Mouse (Mus musculus) kidney, postnatal 0 days (tissue): ENCODE data around the gene Prpf3. TPM values are rescaled to one million over a fixed set of nuclear protein-coding genes. Genes with fewer than 3 reads are reported as not detected.

Source experiments
- ATAC-seq: fragments of 200-750 bp; cut with Nextera tagmentation; replicated peaks from 2 replicates; pipeline ENCODE4 v1.8.0; 2017; ENCODE audit warnings: low read depth, moderate number of reproducible peaks, moderate TSS enrichment, moderate library complexity; ENCODE audit not compliant: low FRiP score
- DNase-seq: peaks from one replicate; pipeline ENCODE4 v3.0.0-alpha.2; 2016; ENCODE audit warnings: low spot score
- H3K27ac ChIP-seq: fragments of 300-500 bp; sonication (generic); 2 replicates; pipeline ENCODE4 v1.5.1; 2014; ENCODE audit warnings: mild to moderate bottlenecking
- H3K27me3 ChIP-seq: fragments of 300-500 bp; sonication (generic); 2 replicates; pipeline ENCODE4 v1.6.1; 2014; ENCODE audit warnings: low read length, mixed read lengths; ENCODE audit not compliant: insufficient read depth
- H3K36me3 ChIP-seq: fragments of 300-500 bp; sonication (generic); 2 replicates; pipeline ENCODE4 v1.6.1; 2014; ENCODE audit warnings: low read length, mixed read lengths; ENCODE audit not compliant: insufficient read depth
- H3K4me1 ChIP-seq: fragments of 300-500 bp; sonication (generic); replicated peaks from 2 replicates; pipeline ENCODE4 v1.6.1; 2014; ENCODE audit warnings: antibody characterized with exemption, low read length, mixed read lengths; ENCODE audit not compliant: insufficient read depth
- H3K4me2 ChIP-seq: fragments of 300-500 bp; sonication (generic); 2 replicates; pipeline ENCODE4 v1.6.1; 2014; ENCODE audit warnings: mild to moderate bottlenecking, low read length, moderate library complexity, mixed read lengths
- H3K4me3 ChIP-seq: fragments of 300-500 bp; sonication (generic); replicated peaks from 2 replicates; pipeline ENCODE4 v1.5.1; 2014; ENCODE audit warnings: low read depth, low read length
- H3K9ac ChIP-seq: fragments of 300-500 bp; sonication (generic); 2 replicates; pipeline ENCODE4 v1.6.1; 2014; ENCODE audit warnings: low read depth, low read length
- H3K9me3 ChIP-seq: fragments of 300-500 bp; sonication (generic); replicated peaks from 2 replicates; pipeline ENCODE4 v1.6.1; 2016; ENCODE audit warnings: low read length, inconsistent platforms, mixed read lengths
- CTCF ChIP-seq: IDR thresholded peaks from 2 replicates; pipeline ENCODE4 v1.5.1; 2016; ENCODE audit warnings: antibody characterized with exemption, low read depth, mild to moderate bottlenecking, moderate library complexity
- WGBS: fragments of 180-500 bp; shearing (Covaris S2); extraction: QIAGEN DNeasy Blood & Tissue Kit; methylation state at CpG from one replicate; pipeline ENCODE4 v1.1.7; 2014; 5-methylcytosine and 5-hydroxymethylcytosine counted together
- polyA plus RNA-seq: library from polyadenylated mRNA; unstranded; fragments of >200 nt; fragmentation: Nextera tagmentation; extraction: Ambion mirVana; gene quantifications from 2 replicates; pipeline ENCODE4 v1.2.1, GENCODE M21; 2015

The Prpf3 gene
- polyA plus RNA-seq, 1 experiment from 2014 or later = 31.2 TPM

GRCm38 (mm10) chr3:95882816-95883425 is 27.2 kb upstream of the Prpf3 start:
- no peaks in the 10 kb centered on the region for H3K27me3 ChIP-seq
- DNase-seq (peak; percentile 93), ATAC-seq (no peak)
- H3K4me1 ChIP-seq = peaks cover 6% of the 10 kb centered on the region; the same call in 1 of the 2 replicates
- peak overlapping the region; percentile 26 for H3K4me3 ChIP-seq
- H3K9ac ChIP-seq = peak overlapping the region; percentile 5; the same call in 1 of the 2 replicates
- peak overlapping the region; percentile 97 for H3K4me2 ChIP-seq
- H3K36me3 ChIP-seq = 0 out of 2 replicates have a peak, but pooled peaks cover 3% of the 10 kb centered on the region
- WGBS = 3% methylated on average over 24 of the region's 24 CpGs
- H3K9me3 ChIP-seq = no peaks in the 10 kb centered on the region
- peak; percentile 71 for TF ChIP-seq CTCF
- H3K27ac ChIP-seq = 0 out of 2 replicates have a peak overlapping the region, but pooled peaks have one; percentile 0

GRCm38 (mm10) chr3:95881979-95882815 is 26.5 kb upstream of the Prpf3 start, which contains the start of gene Ciart:
Ciart (minus strand) TSS chr3:95882251.
- Histone ChIP-seq H3K9me3 (no peaks in the 10 kb centered on the region), H3K4me3 (peak within 1 kb of the TSS; percentile 43), H3K9ac (peak within 1 kb of the TSS; percentile 53; the same call in 1 of the 2 replicates), H3K27ac (peak within 1 kb of the TSS; percentile 31; the same call in 1 of the 2 replicates), H3K4me2 (peak within 1 kb of the TSS; percentile 97), H3K27me3 (no peaks in the 10 kb centered on the region), H3K4me1 (peaks cover 6% of the 10 kb centered on the region; the same call in 1 of the 2 replicates), H3K36me3 (0 out of 2 replicates have a peak, but pooled peaks cover 1% of the 10 kb centered on the region)
- WGBS = under 1% methylated on average over 57 of the region's 66 CpGs
- no peak for TF ChIP-seq CTCF
- DNase-seq = peak; percentile 99
- peak; percentile 98 for ATAC-seq

DNA sequence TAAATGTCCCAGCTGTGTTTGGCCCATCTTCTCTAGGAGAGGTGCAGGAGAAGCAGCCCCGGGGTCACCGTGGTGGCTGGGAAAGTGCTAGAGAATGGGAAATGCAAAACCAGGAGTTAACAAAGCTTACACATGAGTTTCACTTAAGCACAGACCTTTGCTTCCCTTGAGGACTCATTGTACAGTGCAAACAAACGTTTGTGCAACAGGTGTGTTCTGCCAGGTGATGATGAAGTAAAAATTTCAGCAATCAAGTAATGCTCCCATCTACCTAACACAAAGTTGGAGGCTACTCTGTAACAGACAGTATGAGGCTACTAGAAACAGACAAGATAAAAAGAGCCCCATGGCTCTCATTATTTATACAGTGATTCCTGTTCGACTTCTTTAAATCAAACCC is 23.4 kb upstream of the Prpf3 start:
- DNase-seq = no peak
- no peaks in the 10 kb centered on the region for H3K36me3 ChIP-seq
- no peak overlapping the region for H3K27ac ChIP-seq
- H3K4me3 ChIP-seq = no peak overlapping the region
- no peaks in the 10 kb centered on the region for H3K27me3 ChIP-seq
- ATAC-seq = no peak
- 91% methylated on average over 4 of the region's 4 CpGs for WGBS
- H3K4me2 ChIP-seq = no peak overlapping the region
- no peak overlapping the region for H3K9ac ChIP-seq
- H3K9me3 ChIP-seq = no peaks in the 10 kb centered on the region
- peaks cover 6% of the 10 kb centered on the region; the same call in 1 of the 2 replicates for H3K4me1 ChIP-seq
- TF ChIP-seq CTCF = no peak

- peak overlapping the region; percentile 61 for H3K4me3 ChIP-seq
- H3K36me3 ChIP-seq = peaks cover 7% of the 10 kb centered on the region; the same call in 1 of the 2 replicates
- no peaks in the 10 kb centered on the region; the same call in 1 of the 2 replicates for H3K4me1 ChIP-seq
- 62% methylated on average over 7 of the region's 7 CpGs for WGBS
- ATAC-seq = no peak
- DNase-seq = no peak
- H3K4me2 ChIP-seq = peak overlapping the region; percentile 46
- no peaks in the 10 kb centered on the region for H3K9me3 ChIP-seq
- no peak for TF ChIP-seq CTCF
- peak overlapping the region; percentile 80; the same call in 1 of the 2 replicates for H3K9ac ChIP-seq
- no peak overlapping the region for H3K27ac ChIP-seq
- no peaks in the 10 kb centered on the region for H3K27me3 ChIP-seq
Observed at GRCm38 (mm10) chr3:95872048-95872447, 16.4 kb upstream of the Prpf3 start.

DNA sequence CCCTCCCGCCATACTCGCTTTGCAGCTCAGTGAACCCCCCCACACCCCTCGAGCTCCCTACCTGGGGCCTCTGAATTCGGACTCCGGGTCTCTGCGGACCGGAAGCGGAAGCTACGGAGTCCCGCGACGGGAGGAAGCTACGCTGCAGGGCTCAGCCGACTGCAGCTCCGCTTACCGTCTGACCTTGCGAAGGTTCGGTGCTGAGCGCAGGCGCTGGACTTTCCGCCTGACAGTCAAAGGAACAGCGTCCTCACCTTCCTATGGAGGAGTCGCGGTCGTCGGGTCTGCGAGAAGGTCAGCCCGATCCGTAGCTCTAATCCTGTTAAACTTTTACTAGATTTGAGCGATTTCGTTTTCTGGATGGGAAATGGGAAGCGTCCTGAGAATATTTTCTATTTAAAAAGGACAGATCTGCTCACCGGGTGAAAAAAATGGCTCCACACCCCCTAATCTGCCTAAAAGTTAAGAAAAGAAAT is 15.7 kb upstream of the Prpf3 start, which contains the start of gene Mrps21:
Mrps21 (minus strand) TSS at position 128 of the 476 bp plus-strand sequence.
- peak within 1 kb of the TSS; percentile 80 for H3K9ac ChIP-seq
- TF ChIP-seq CTCF = no peak
- peak within 1 kb of the TSS; percentile 61 for H3K4me3 ChIP-seq
- WGBS = 0% methylated on average over 33 of the region's 33 CpGs
- no peaks in the 10 kb centered on the region for H3K27me3 ChIP-seq
- peak within 1 kb of the TSS; percentile 46 for H3K4me2 ChIP-seq
- no peaks in the 10 kb centered on the region; the same call in 1 of the 2 replicates for H3K4me1 ChIP-seq
- H3K36me3 ChIP-seq = peaks cover 9% of the 10 kb centered on the region; the same call in 1 of the 2 replicates
- ATAC-seq (peak; percentile 95), DNase-seq (peak; percentile 93)
- H3K9me3 ChIP-seq = no peaks in the 10 kb centered on the region
- H3K27ac ChIP-seq = peak within 1 kb of the TSS; percentile 78

DNA sequence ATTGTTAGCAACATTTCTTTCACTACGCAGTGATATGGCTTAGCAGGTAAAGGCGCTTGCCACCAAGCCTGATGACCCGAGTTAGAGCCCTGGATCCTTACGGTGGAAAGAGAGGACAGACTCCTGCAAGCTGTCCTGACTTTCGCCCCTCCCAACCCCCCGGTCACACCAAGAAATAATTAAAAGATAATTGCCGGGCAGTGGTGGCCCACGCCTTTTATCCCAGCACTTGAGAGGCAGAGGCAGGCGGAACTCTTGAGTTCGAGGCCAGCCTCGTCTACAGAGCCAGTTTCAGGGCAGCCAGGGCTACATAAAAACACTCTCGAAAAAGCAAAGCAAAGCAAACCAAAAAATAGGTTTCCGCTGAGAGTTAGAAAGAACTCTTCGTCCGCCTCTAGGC is 15.3 kb upstream of the Prpf3 start:
- TF ChIP-seq CTCF = no peak
- no peaks in the 10 kb centered on the region; the same call in 1 of the 2 replicates for H3K4me1 ChIP-seq
- ATAC-seq = peak; percentile 1; the same call in 1 of the 2 replicates
- H3K4me2 ChIP-seq = peak overlapping the region; percentile 46
- peaks cover 12% of the 10 kb centered on the region; the same call in 1 of the 2 replicates for H3K36me3 ChIP-seq
- 4% methylated on average over 15 of the region's 15 CpGs for WGBS
- no peaks in the 10 kb centered on the region for H3K27me3 ChIP-seq
- H3K27ac ChIP-seq = peak overlapping the region; percentile 78
- no peaks in the 10 kb centered on the region for H3K9me3 ChIP-seq
- no peak for DNase-seq
- H3K4me3 ChIP-seq = peak overlapping the region; percentile 61
- peak overlapping the region; percentile 80 for H3K9ac ChIP-seq
